Mouse (Mus musculus) heart, embryonic 13.5 days (tissue): Measurements from ENCODE around the gene Dhrs3. TPM values are rescaled to one million over a fixed set of nuclear protein-coding genes. Genes with fewer than 3 reads are reported as not detected.

Experiments
- ATAC-seq: fragments of 200-750 bp; cut with Nextera tagmentation; 2 replicates; pipeline ENCODE4 v1.8.0; 2017; ENCODE audit warnings: moderate TSS enrichment; ENCODE audit not compliant: insufficient number of reproducible peaks, low FRiP score, low TSS enrichment; ENCODE audit errors: extremely low read depth
- H3K27ac ChIP-seq: fragments of 300-500 bp; sonication (generic); replicated peaks from 2 replicates; pipeline ENCODE4 v1.5.1; 2015; ENCODE audit warnings: moderate library complexity, mild to moderate bottlenecking, inconsistent platforms
- H3K27me3 ChIP-seq: fragments of 300-500 bp; sonication (generic); replicated peaks from 2 replicates; pipeline ENCODE4 v1.6.1; 2015; ENCODE audit warnings: mild to moderate bottlenecking, inconsistent platforms
- H3K36me3 ChIP-seq: fragments of 300-500 bp; sonication (generic); 2 replicates; pipeline ENCODE4 v1.6.1; 2015; ENCODE audit warnings: mild to moderate bottlenecking, inconsistent platforms
- H3K4me1 ChIP-seq: fragments of 300-500 bp; sonication (generic); 2 replicates; pipeline ENCODE4 v1.6.1; 2015; ENCODE audit warnings: inconsistent platforms
- H3K4me2 ChIP-seq: fragments of 300-500 bp; sonication (generic); 2 replicates; pipeline ENCODE4 v1.6.1; 2015; ENCODE audit warnings: inconsistent platforms, mild to moderate bottlenecking, moderate library complexity
- H3K4me3 ChIP-seq: fragments of 300-500 bp; sonication (generic); 2 replicates; pipeline ENCODE4 v1.5.1; 2015; ENCODE audit warnings: moderate library complexity, mild to moderate bottlenecking, inconsistent platforms
- H3K9ac ChIP-seq: fragments of 300-500 bp; sonication (generic); 2 replicates; pipeline ENCODE4 v1.6.1; 2015; ENCODE audit warnings: inconsistent platforms, mild to moderate bottlenecking, moderate library complexity
- H3K9me3 ChIP-seq: fragments of 300-500 bp; sonication (generic); 2 replicates; pipeline ENCODE4 v1.6.1; 2016; ENCODE audit warnings: inconsistent platforms
- WGBS: fragments of 180-500 bp; shearing (Covaris S2); methylation state at CpG from one replicate; pipeline ENCODE4 v1.1.7; 2015; ENCODE audit warnings: mixed read lengths; 5-methylcytosine and 5-hydroxymethylcytosine counted together
- polyA plus RNA-seq: library from polyadenylated mRNA; unstranded; fragments of >200 nt; fragmentation: Nextera tagmentation; extraction: Ambion mirVana; gene quantifications from 2 replicates; pipeline ENCODE4 v1.2.1, GENCODE M21; 2015

The Dhrs3 gene
- polyA plus RNA-seq, 1 experiment from 2014 or later = 37.4 TPM

DNA sequence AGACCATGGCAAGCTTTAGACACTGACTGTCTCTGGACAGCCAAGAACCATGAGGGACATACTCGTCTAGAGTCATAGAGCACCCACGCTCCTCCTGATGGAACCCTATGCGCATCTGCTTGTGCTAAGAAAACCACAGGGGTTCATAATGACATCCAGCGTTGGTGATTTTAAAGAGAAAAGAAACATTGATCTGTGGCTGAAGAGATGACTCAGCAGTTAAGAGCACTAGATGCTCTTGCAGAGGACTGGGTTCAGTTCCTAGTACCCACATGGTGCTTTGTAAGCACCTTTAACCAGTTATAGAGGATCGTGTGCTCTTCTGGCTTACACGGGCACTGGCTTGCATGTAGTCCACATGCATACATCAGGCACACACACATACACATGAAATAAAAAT, 23.9 kb downstream of the Dhrs3 start:
- 76% methylated on average over 6 of the region's 6 CpGs for WGBS
- Histone ChIP-seq H3K27me3 (peaks cover 25% of the 10 kb centered on the region; the same call in 1 of the 2 replicates), H3K4me3 (no peak overlapping the region), H3K27ac (no peak overlapping the region), H3K4me2 (no peak overlapping the region), H3K36me3 (peaks cover 32% of the 10 kb centered on the region), H3K9ac (no peak overlapping the region), H3K9me3 (no peaks in the 10 kb centered on the region), H3K4me1 (no peaks in the 10 kb centered on the region)
- no peak for ATAC-seq

DNA sequence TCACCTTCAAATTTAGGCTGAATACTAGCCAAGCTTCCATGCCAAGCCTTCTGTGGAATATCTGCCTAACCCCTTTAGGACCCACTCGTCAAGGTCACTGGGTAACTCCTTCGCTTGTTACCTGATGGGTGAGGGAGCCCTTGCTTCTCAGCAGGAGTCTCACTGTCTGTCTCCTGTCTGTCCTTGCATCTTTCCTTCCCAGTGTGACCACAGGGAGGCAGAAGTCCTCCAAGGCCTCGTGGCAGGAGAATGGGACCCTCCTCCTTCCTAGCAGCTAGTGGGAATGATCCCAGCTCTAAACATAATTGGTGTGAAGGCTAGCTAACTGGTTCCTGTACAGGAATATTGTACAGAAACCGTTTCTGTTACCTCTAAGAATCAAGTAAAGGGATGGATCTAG, 24.5 kb downstream of the Dhrs3 start:
- no peak overlapping the region for H3K4me2 ChIP-seq
- no peaks in the 10 kb centered on the region for H3K4me1 ChIP-seq
- H3K36me3 ChIP-seq = peaks cover 34% of the 10 kb centered on the region
- no peak overlapping the region for H3K27ac ChIP-seq
- H3K27me3 ChIP-seq = peaks cover 21% of the 10 kb centered on the region; the same call in 1 of the 2 replicates
- no peaks in the 10 kb centered on the region for H3K9me3 ChIP-seq
- no peak overlapping the region for H3K4me3 ChIP-seq
- ATAC-seq = no peak
- 62% methylated on average over 4 of the region's 4 CpGs for WGBS
- H3K9ac ChIP-seq = no peak overlapping the region

DNA sequence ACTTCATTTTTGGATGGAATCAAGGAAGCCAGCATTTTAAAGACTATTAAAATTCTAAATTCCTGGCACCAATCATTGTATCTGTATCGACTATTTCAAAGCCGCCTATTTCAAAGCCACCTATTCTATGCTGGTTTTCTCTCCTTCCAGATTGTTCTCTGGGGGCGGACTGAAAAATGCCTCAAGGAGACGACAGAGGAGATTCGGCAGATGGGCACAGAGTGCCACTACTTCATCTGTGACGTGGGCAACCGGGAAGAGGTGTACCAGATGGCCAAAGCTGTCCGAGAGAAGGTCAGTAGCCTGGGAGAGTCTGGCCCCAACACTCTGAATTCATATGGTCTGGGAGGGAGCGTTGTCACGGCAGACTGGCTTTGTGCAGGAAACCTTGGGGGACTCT, 25.9 kb downstream of the Dhrs3 start:
- 88% methylated on average over 10 of the region's 10 CpGs for WGBS
- H3K4me3 ChIP-seq = no peak overlapping the region
- no peak for ATAC-seq

DNA sequence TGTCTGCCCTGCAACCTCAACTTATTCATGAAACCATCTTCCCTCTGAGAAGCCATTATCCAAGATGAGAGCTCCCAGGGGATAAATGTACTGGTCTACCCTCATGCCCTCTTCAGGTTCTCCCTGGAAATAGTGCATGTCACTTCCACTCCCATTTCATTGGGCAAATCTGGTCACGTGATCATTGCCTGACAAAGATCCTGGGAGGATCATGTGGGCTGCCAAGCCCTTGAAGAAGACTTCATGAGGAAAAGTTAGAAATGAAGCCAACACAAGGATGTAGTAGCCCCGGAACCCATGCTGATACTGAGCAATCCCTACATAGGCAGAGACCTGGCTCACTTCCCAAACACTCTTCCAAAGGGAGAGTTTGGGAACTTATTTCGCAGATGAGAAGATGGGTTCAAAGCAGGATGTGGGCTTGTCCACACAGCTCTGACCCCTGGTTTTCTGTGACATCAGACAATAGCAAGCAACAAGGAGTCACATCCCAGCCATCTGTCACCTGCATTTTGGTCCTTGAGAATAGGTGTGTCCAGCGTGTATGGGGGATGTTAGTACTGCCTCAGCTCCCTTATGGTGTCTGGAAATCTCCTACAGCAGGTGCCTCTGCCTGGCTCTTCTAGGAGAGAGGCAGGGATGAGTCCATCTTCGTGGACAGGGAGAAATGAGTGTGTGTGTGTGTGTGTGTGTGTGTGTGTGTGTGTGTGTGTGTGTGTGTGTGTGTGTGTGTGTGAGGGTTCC, 36.2 kb downstream of the Dhrs3 start:
- no peaks in the 10 kb centered on the region for H3K9me3 ChIP-seq
- 73% methylated on average over 5 of the region's 5 CpGs for WGBS
- ATAC-seq = no peak
- no peak overlapping the region for H3K9ac ChIP-seq
- H3K27me3 ChIP-seq = 0 out of 2 replicates have a peak, but pooled peaks cover 6% of the 10 kb centered on the region
- H3K27ac ChIP-seq = no peak overlapping the region
- peaks cover 38% of the 10 kb centered on the region for H3K4me1 ChIP-seq
- H3K4me2 ChIP-seq = no peak overlapping the region
- H3K4me3 ChIP-seq = no peak overlapping the region
- peaks cover 25% of the 10 kb centered on the region for H3K36me3 ChIP-seq

More for the DNA sequence above, 25.9 kb downstream of the Dhrs3 start:
- H3K36me3 ChIP-seq = peaks cover 41% of the 10 kb centered on the region
- H3K4me1 ChIP-seq = no peaks in the 10 kb centered on the region
- H3K27me3 ChIP-seq = peaks cover 21% of the 10 kb centered on the region; the same call in 1 of the 2 replicates
- no peaks in the 10 kb centered on the region for H3K9me3 ChIP-seq
- no peak overlapping the region for H3K9ac ChIP-seq
- H3K27ac ChIP-seq = no peak overlapping the region
- no peak overlapping the region for H3K4me2 ChIP-seq

DNA sequence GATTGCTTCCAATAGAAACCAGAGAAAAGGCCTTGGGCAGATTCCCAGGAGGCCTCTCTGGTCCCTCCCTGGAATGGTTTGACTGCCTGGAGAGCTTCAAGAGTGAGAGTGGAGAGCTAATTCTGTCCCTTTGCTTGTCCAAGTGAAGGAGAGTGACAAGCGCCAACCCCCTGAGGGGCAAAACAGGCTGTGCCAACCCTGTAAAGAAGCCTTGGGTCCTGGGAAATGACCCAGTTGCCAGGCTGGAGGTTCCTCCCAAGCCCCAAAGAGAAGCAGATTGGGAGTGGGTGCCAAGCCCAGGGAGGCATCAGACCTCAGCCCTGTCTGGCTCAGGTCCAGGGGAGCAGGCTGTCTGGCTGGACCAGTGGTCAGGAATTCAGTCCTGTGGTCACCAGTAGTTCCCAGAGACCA, 37.2 kb downstream of the Dhrs3 start:
- Histone ChIP-seq H3K27ac (peak overlapping the region; percentile 86), H3K4me1 (peaks cover 38% of the 10 kb centered on the region), H3K27me3 (0 out of 2 replicates have a peak, but pooled peaks cover 6% of the 10 kb centered on the region), H3K4me2 (peak overlapping the region; percentile 39), H3K9ac (peak overlapping the region; percentile 8; the same call in 1 of the 2 replicates), H3K4me3 (no peak overlapping the region), H3K36me3 (peaks cover 24% of the 10 kb centered on the region), H3K9me3 (no peaks in the 10 kb centered on the region)
- WGBS = 53% methylated on average over 1 of the region's 1 CpGs
- no peak for ATAC-seq

DNA sequence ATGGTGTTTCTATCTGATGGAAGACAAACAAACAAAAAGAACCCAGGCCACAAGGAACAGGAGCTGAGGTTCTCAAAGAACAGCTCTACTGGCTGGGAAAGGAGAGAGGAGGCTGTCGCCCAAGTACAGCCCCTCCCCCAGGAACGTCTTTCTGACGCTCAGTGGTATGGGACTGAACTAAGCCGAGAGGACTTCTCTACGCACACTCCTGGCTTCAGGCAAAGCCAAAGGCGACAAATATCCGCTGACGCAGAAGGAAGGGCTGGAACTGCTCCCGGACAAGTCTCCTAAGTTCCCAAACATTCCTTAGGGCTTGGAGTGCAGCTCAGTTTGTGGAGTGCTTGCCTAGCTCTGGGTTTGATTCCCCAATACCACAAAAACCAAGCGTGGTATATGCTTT, 37.7 kb downstream of the Dhrs3 start:
- Histone ChIP-seq H3K4me1 (peaks cover 38% of the 10 kb centered on the region), H3K36me3 (peaks cover 24% of the 10 kb centered on the region), H3K27ac (peak overlapping the region; percentile 86), H3K27me3 (0 out of 2 replicates have a peak, but pooled peaks cover 6% of the 10 kb centered on the region), H3K9me3 (no peaks in the 10 kb centered on the region), H3K9ac (peak overlapping the region; percentile 40), H3K4me3 (no peak overlapping the region; the same call in 1 of the 2 replicates), H3K4me2 (peak overlapping the region; percentile 39)
- ATAC-seq = no peak; the same call in 1 of the 2 replicates
- 7% methylated on average over 10 of the region's 10 CpGs for WGBS

DNA sequence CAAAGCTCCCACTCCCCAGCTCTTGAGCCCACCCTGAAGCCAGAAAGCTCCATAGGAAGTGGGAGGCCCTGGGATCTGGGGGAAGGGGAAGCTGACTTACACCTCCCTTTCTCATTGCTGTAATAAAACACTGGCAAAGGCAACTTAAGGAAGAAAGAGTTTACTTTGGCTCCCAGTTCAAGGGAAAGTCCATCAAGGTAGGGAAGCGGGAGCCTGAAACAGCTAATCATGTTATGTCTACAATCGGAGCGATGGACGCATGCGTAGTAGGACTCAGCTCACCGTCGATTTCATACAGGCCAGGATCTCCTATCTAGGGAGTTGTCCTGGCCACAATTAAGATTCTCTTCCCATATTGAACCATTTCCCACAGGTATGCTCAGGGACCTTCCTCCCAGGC, 38.5 kb downstream of the Dhrs3 start:
- H3K27me3 ChIP-seq = 0 out of 2 replicates have a peak, but pooled peaks cover 6% of the 10 kb centered on the region
- peak overlapping the region; percentile 86 for H3K27ac ChIP-seq
- no peak for ATAC-seq
- no peak overlapping the region for H3K9ac ChIP-seq
- no peaks in the 10 kb centered on the region for H3K9me3 ChIP-seq
- H3K4me2 ChIP-seq = no peak overlapping the region
- H3K36me3 ChIP-seq = peaks cover 21% of the 10 kb centered on the region
- no peak overlapping the region for H3K4me3 ChIP-seq
- peaks cover 32% of the 10 kb centered on the region for H3K4me1 ChIP-seq
- 75% methylated on average over 7 of the region's 7 CpGs for whole genome bisulfite sequencing

DNA sequence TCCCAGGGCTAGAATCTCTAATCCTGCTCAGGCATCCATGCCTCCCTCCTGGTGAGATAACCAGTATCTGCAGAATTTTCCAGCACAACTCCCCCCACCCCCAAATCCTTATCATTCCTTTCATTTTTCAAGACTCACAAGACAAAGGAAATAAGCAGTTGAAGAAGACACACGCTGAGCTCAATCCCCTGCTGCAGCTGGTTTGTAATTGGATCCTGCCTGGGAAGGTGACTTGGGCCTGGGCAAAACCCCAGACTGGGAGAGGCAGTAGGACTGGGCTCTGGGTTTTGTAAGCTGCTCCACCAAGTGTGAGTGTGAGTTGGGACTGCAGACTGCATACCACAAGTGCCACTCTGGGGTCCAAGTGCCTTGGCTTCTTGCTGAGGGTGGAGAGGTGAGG, 41.9 kb downstream of the Dhrs3 start:
- no peak for ATAC-seq
- H3K9ac ChIP-seq = no peak overlapping the region
- WGBS = 7% methylated on average over 1 of the region's 1 CpGs
- H3K4me2 ChIP-seq = no peak overlapping the region
- no peak overlapping the region for H3K4me3 ChIP-seq
- no peaks in the 10 kb centered on the region for H3K27me3 ChIP-seq
- H3K4me1 ChIP-seq = peaks cover 21% of the 10 kb centered on the region
- no peak overlapping the region for H3K27ac ChIP-seq
- H3K9me3 ChIP-seq = no peaks in the 10 kb centered on the region
- no peaks in the 10 kb centered on the region for H3K36me3 ChIP-seq

DNA sequence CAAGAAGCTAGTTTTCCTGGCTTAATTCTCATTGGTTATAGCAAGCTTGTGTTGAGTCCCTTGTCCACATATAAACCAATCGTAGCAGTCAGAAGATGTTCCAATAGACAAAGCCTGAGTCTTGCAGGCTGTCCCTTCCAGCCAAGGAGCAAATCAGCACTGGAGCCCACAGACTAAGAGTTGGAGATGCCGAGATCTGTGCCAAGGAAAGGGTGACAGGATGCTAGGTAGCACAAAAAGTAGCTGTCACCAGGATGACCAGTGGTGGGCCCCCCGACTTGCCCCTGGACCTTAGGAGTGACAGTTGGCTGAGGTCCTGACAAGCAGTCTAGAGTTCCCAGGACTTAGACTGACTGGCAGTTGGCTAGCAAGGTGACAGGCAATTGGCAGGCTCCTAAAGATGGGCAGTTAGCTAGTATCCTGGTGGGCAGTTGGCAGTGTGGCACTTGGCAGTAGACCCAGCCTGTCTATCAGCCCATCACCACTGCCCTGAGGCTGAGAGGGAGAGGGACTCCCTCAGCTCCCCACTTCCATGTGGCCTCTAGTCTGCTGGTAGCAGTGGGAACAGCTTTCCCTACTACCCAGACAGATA, 44.0 kb downstream of the Dhrs3 start:
- H3K4me2 ChIP-seq = no peak overlapping the region

DNA sequence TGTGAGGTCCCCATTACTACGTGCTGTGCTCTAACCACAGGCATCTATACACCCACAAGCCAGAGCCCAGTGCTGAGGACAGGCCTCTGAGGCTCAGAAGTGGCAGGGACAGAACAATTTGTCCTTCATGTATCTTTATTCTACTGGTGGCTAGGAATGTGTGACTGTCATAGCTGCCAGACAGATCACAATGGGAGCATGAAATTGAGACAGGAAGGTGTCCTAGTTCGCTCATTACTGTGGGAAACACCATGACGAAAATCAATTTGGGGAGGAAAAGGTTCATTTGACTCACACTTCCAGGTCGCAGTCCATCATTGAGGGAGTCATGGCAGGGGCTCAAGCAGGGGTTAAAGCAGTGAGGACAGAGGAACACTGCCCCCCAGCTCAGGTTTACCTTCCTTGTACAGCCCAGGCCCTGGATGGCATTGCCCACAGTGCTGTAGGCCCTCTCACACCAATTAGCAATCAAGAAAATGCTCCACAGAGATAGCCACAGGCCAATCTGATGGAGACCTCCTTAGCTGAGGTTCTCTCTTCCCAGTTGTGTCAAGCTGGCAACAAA, 47.3 kb downstream of the Dhrs3 start:
- no peak for ATAC-seq
- Histone ChIP-seq H3K27me3 (no peaks in the 10 kb centered on the region), H3K36me3 (no peaks in the 10 kb centered on the region), H3K27ac (no peak overlapping the region), H3K4me2 (no peak overlapping the region), H3K4me1 (0 out of 2 replicates have a peak, but pooled peaks cover 3% of the 10 kb centered on the region), H3K4me3 (no peak overlapping the region), H3K9me3 (no peaks in the 10 kb centered on the region), H3K9ac (no peak overlapping the region)
- 64% methylated on average over 4 of the region's 4 CpGs for WGBS

More for the DNA sequence above, 44.0 kb downstream of the Dhrs3 start:
- H3K9me3 ChIP-seq = no peaks in the 10 kb centered on the region
- H3K36me3 ChIP-seq = no peaks in the 10 kb centered on the region
- 76% methylated on average over 3 of the region's 3 CpGs for WGBS
- no peaks in the 10 kb centered on the region for H3K4me1 ChIP-seq
- H3K27ac ChIP-seq = no peak overlapping the region
- no peak overlapping the region for H3K9ac ChIP-seq
- ATAC-seq = no peak
- no peaks in the 10 kb centered on the region for H3K27me3 ChIP-seq
- H3K4me3 ChIP-seq = no peak overlapping the region

DNA sequence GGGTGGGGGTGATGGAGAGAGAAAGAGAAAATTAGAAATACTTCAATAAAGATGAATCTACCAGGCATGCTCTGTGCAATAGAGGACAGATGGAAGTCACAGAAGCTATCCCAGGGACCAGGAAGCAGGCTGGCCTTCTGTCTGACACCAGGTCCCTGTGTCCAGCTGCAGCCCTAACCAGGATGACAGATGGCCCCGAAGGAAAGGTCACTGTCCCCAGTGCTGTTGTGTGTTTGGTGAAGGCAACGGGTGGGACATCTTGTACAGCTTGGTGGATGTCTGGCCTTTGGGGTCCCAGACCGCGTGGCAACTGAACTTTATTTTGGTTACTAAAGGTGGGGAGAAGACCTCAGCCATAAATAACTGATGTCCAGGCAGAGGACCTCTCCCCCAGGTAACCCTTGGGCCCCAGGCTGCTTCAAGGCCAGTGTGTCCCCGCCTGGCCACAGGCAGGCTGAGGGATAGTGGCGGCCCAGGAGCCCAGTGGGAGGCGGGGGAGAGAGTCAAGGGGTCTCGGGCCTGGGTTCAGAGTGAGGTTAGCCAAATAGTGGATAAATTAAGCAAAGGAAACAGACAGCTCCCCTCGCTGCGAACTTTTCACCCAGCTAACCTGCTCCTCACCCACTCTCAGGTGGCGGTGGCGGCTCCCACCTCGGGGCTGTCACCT, 48.3 kb downstream of the Dhrs3 start:
- ATAC-seq = no peak
- Histone ChIP-seq H3K9me3 (no peaks in the 10 kb centered on the region), H3K9ac (peak overlapping the region; percentile 20; the same call in 1 of the 2 replicates), H3K27me3 (no peaks in the 10 kb centered on the region), H3K4me3 (no peak overlapping the region), H3K4me2 (no peak overlapping the region), H3K4me1 (0 out of 2 replicates have a peak, but pooled peaks cover 3% of the 10 kb centered on the region), H3K27ac (no peak overlapping the region), H3K36me3 (no peaks in the 10 kb centered on the region)
- 67% methylated on average over 13 of the region's 13 CpGs for WGBS
